Mouse (Mus musculus): ENCODE results near the gene Brd4. TPM values are rescaled to one million over a fixed set of nuclear protein-coding genes. Genes with fewer than 3 reads are reported as not detected.

The Brd4 gene
- polyA plus RNA-seq, 1 experiment from 2014 or later: 81.6 TPM

DNA sequence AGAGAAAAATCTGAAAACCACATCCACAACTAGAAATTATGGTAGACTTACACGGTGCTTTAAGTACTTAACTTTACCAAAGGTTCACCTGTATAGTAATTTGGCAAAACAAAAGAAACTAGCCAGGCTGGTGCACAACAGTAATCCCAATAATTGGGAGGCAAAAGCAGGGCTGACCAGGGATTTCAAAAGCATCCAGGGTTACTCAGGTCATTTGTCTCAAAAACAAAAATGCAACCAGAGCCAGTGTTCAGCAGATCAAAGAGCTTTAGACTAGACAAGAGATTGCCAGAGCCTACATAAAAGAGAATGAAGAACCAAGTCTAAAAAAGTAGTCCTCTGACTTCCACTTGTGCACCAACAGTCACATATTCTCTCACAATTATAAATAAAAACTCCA lies 7.3 kb downstream of the Brd4 start:
- Histone ChIP-seq H3K4me2 (no peak overlapping the region), H3K9me3 (no peaks in the 10 kb centered on the region), H3K4me3 (no peak overlapping the region), H3K9ac (no peak overlapping the region), H3K4me1 (peaks cover 12% of the 10 kb centered on the region), H3K27me3 (no peaks in the 10 kb centered on the region), H3K27ac (no peak overlapping the region), H3K36me3 (no peaks in the 10 kb centered on the region)
- 83% methylated on average over 1 of the region's 1 CpGs for WGBS
- no peak for ATAC-seq (ENCODE audit: insufficient number of reproducible peaks, low FRiP score, low TSS enrichment, low read depth)

DNA sequence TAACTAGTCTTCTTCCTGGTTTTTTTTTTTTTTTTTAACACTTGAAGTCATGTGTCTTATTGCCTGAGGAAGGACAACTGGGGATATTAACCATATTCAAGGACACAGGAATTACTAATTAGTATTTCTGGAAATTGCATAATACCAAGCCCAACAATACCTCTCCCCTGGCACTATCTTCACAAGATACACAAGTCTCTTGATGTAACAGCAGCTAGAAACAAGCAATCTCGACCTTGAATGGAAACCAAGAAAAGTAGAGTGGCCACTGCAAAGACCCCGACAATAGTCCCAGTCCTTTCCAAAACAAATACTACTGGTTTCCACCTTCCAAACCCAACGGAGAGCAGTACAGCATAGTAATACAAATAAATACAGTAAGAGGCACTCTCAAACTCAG lies 9.0 kb downstream of the Brd4 start:
- no peaks in the 10 kb centered on the region for H3K27me3 ChIP-seq
- ATAC-seq (ENCODE audit: insufficient number of reproducible peaks, low FRiP score, low TSS enrichment, low read depth): no peak
- no peak overlapping the region for H3K9ac ChIP-seq
- H3K4me3 ChIP-seq: no peak overlapping the region
- H3K4me2 ChIP-seq: no peak overlapping the region
- WGBS: 78% methylated on average over 3 of the region's 3 CpGs
- 0 out of 2 replicates have a peak, but pooled peaks cover 6% of the 10 kb centered on the region for H3K4me1 ChIP-seq
- H3K27ac ChIP-seq: no peak overlapping the region
- no peaks in the 10 kb centered on the region for H3K9me3 ChIP-seq
- H3K36me3 ChIP-seq: no peaks in the 10 kb centered on the region

DNA sequence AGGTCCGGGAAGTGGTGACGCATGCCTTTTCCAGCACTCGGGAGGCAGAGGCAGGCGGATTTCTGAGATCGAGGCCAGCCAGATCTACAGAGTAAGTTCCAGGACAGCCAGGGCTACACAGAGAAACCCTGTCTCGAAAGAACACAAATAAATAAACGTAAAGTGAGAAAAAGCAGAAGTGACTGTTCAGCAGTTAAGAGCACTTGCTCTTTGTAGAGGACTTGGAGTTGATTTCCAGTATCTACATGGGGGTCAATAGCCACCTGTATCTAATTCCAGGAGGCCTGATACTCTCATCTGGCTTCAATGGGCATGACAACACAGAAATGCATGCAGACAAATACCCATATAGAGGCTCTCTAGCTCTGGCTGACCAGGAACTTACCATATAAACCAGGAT lies 15.4 kb downstream of the Brd4 start:
- Histone ChIP-seq H3K27me3 (no peaks in the 10 kb centered on the region), H3K9me3 (no peaks in the 10 kb centered on the region), H3K4me2 (no peak overlapping the region), H3K4me3 (no peak overlapping the region), H3K9ac (no peak overlapping the region), H3K4me1 (0 out of 2 replicates have a peak, but pooled peaks cover 2% of the 10 kb centered on the region), H3K27ac (no peak overlapping the region; the same call in 1 of the 2 replicates), H3K36me3 (no peaks in the 10 kb centered on the region)
- no peak for ATAC-seq (ENCODE audit: insufficient number of reproducible peaks, low FRiP score, low TSS enrichment, low read depth)
- 91% methylated on average over 7 of the region's 7 CpGs for WGBS

DNA sequence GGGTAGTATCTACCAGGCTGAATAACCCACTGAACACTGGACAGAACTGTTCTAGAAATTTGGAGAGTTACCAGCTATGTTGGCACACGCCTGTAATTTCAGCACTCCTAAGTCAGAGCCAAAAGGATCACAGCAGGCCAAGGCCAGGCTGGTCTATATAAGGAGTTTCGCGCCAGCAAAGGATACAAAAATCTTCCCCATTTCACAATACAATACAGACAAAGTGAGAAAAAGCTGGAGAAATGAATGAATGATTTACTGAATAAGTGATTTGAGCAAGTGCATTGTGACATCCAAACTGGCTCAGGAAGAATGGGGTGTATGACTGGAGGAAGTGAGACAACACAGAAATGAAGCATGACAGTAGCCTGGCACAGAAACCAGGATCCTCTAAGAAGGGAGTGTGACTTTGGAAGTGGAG lies 16.0 kb downstream of the Brd4 start:
- Histone ChIP-seq H3K4me1 (0 out of 2 replicates have a peak, but pooled peaks cover 2% of the 10 kb centered on the region), H3K4me2 (no peak overlapping the region), H3K9me3 (no peaks in the 10 kb centered on the region), H3K36me3 (no peaks in the 10 kb centered on the region), H3K27ac (no peak overlapping the region; the same call in 1 of the 2 replicates), H3K9ac (no peak overlapping the region), H3K4me3 (no peak overlapping the region), H3K27me3 (no peaks in the 10 kb centered on the region)
- 85% methylated on average over 3 of the region's 3 CpGs for WGBS
- no peak for ATAC-seq (ENCODE audit: insufficient number of reproducible peaks, low FRiP score, low TSS enrichment, low read depth)

DNA sequence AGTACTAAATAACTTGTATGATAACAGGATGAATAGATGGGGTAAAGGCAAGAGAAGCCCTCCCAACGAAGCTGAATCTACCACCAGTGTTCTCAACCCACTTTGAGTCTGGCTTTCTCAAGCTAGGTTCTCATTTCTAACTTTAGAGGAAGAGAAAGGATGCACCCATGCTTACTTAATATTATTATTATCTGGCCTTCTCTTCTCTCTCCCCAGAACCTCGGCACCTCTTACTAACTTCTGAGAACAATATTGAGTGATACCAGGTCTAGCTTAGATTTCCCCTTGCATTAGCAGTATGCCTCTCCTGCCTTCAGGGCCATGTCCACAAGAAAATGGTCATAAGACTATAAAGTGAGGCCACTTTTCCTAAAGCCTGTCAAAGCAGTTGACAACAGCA lies 16.4 kb downstream of the Brd4 start:
- H3K9ac ChIP-seq: no peak overlapping the region
- no peaks in the 10 kb centered on the region for H3K27me3 ChIP-seq
- 83% methylated on average over 2 of the region's 2 CpGs for WGBS
- H3K4me3 ChIP-seq: no peak overlapping the region
- H3K36me3 ChIP-seq: no peaks in the 10 kb centered on the region
- no peak overlapping the region for H3K27ac ChIP-seq
- no peaks in the 10 kb centered on the region for H3K9me3 ChIP-seq
- 0 out of 2 replicates have a peak, but pooled peaks cover 2% of the 10 kb centered on the region for H3K4me1 ChIP-seq
- ATAC-seq (ENCODE audit: insufficient number of reproducible peaks, low FRiP score, low TSS enrichment, low read depth): no peak
- H3K4me2 ChIP-seq: no peak overlapping the region

DNA sequence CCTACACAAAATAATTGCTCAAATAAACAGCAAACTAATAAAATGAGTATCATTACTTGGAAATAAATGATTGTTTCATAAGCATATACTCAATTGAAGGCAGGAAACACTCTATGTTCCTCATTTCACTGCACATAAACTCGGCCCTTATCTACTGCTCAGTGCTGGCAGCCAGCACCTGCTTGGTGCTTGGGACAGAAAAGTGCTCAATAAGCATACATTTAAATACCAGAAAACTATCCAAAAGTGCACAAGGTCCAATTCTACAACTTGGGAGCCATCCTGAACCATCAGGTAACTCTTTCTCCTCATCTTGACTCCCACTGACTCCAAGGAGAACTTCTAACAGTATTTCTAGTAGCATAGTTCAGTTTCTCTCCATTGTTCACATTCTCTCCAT lies 16.9 kb downstream of the Brd4 start:
- H3K4me3 ChIP-seq: no peak overlapping the region
- H3K4me2 ChIP-seq: no peak overlapping the region
- ATAC-seq (ENCODE audit: insufficient number of reproducible peaks, low FRiP score, low TSS enrichment, low read depth): no peak
- WGBS: 84% methylated on average over 1 of the region's 1 CpGs
- H3K27me3 ChIP-seq: no peaks in the 10 kb centered on the region
- H3K4me1 ChIP-seq: 0 out of 2 replicates have a peak, but pooled peaks cover 2% of the 10 kb centered on the region
- H3K36me3 ChIP-seq: no peaks in the 10 kb centered on the region
- no peak overlapping the region for H3K9ac ChIP-seq
- H3K27ac ChIP-seq: no peak overlapping the region
- H3K9me3 ChIP-seq: no peaks in the 10 kb centered on the region

DNA sequence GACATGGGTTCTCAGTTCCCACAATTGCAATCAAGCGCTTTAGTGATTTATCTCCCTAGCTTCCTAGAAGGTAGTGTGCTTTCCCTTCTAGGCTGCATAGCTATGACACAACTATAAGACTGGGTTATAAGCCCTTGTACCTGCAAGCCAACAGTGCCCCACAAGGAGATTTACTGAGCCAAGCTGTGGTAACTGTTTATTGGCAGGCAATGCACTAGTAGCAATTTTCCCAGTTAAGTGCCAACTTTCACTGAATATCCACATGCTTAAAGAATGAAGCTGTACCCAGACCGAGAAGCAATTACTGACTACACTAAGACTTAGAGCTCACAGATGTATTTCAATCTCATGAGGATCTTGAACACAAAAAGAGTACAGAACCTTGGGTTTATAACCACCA lies 20.9 kb downstream of the Brd4 start:
- Histone ChIP-seq H3K4me1 (no peaks in the 10 kb centered on the region), H3K27me3 (no peaks in the 10 kb centered on the region), H3K4me2 (no peak overlapping the region), H3K27ac (no peak overlapping the region), H3K9me3 (no peaks in the 10 kb centered on the region), H3K9ac (no peak overlapping the region), H3K4me3 (no peak overlapping the region), H3K36me3 (no peaks in the 10 kb centered on the region)
- WGBS: 69% methylated on average over 2 of the region's 2 CpGs
- ATAC-seq (ENCODE audit: insufficient number of reproducible peaks, low FRiP score, low TSS enrichment, low read depth): no peak

DNA sequence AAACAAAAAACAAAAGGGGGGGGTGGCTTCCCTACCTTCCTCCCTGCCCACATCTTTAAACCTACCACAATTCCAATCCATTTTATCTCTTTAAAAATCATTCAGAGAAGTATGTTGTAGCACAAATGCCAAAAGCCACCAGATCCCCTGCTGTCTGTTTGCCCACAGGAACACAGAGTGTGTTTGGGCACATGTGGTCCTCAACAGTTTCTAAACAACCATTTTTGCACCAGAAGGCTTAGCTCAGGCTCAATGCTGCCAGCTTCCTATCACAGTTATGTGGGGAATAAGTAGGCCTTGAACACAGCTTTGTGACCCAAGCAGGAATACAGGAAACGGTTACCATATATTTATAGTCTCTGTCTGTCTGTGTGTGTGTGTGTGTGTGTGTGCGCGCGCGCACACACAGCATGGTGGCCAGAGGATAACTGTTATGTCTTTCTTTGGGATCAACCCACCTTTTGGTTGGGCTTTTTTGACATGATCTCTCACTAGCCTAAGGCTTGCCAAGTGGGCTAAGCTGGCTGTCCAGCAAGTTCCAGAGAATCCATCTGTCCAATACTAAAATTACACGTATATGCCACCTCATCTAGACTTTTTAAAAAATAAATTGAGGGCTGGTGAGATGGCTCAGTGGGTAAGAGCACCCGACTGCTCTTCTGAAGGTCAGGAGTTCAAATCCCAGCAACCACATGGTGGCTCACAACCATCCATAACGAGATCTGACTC lies 21.5 kb downstream of the Brd4 start:
- Histone ChIP-seq H3K4me1 (peaks cover 5% of the 10 kb centered on the region), H3K27ac (no peak overlapping the region), H3K9ac (no peak overlapping the region), H3K4me2 (no peak overlapping the region), H3K9me3 (no peaks in the 10 kb centered on the region), H3K4me3 (no peak overlapping the region), H3K27me3 (no peaks in the 10 kb centered on the region), H3K36me3 (no peaks in the 10 kb centered on the region)
- ATAC-seq (ENCODE audit: insufficient number of reproducible peaks, low FRiP score, low TSS enrichment, low read depth): no peak
- WGBS: 90% methylated on average over 8 of the region's 8 CpGs

DNA sequence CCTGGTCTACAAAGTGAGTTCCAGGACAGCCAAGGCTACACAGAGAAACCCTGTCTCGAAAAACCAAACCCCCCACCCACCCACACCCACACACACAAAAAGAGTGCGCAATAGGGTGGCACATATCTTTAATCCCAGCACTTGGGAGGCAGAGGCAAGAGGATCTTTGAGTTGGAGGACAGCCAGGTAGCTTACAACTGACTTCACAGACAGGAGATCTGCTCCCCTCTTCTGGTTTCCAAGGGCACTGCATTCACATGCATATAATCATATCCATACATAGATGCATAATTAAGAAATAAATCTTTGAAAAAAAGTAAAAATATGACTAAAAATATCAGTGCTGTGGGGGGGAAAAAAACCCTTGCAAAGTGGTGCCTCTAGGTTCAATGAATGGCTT lies 25.7 kb downstream of the Brd4 start:
- Histone ChIP-seq H3K4me1 (peaks cover 7% of the 10 kb centered on the region), H3K4me2 (no peak overlapping the region), H3K27me3 (no peaks in the 10 kb centered on the region), H3K27ac (no peak overlapping the region), H3K36me3 (no peaks in the 10 kb centered on the region), H3K9ac (no peak overlapping the region), H3K4me3 (no peak overlapping the region), H3K9me3 (no peaks in the 10 kb centered on the region)
- no peak for ATAC-seq (ENCODE audit: insufficient number of reproducible peaks, low FRiP score, low TSS enrichment, low read depth)
- WGBS: 98% methylated on average over 2 of the region's 2 CpGs

DNA sequence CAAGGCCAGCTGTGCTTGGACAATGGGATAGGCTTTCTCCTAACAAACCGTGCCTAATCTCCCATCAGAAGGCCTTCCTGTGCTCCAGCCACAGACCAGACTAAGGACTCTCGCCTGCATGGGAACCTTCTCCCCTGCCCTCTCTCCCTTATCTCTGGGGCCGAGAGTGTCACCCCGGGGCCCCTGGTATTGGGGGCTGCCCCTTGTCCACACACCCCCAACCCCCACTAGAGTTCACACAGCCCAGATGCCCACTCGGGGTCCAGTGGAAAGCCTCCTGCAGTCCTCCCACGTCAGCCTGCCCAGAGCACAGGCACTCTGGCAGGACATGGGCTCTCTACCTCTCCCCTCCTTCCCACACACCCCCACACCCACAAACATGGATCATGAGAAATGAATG lies 26.6 kb downstream of the Brd4 start:
- Histone ChIP-seq H3K27ac (no peak overlapping the region), H3K4me3 (no peak overlapping the region), H3K4me1 (peaks cover 7% of the 10 kb centered on the region), H3K36me3 (0 out of 2 replicates have a peak, but pooled peaks cover 2% of the 10 kb centered on the region), H3K9ac (no peak overlapping the region), H3K9me3 (no peaks in the 10 kb centered on the region), H3K4me2 (no peak overlapping the region), H3K27me3 (no peaks in the 10 kb centered on the region)
- WGBS: 84% methylated on average over 6 of the region's 6 CpGs
- no peak for ATAC-seq (ENCODE audit: insufficient number of reproducible peaks, low FRiP score, low TSS enrichment, low read depth)

DNA sequence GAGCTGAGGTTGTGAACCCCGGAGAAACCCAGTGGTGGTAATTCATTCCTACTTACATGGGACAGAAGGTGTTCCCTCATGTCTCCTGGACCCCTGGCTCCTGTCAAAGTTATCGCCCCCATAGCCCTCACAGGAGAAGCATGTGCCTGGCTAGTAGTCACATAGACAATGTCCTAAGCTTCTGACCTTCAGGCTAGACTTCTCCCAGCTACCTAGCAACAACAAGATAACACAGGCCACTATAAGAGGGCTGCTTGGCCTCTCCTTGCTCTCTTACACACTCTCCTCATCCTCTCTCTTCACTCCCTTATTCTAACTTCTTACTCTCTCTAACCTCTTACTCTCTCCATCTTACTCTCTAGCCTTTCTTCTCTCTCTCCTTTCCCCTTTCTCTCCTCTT lies 27.1 kb downstream of the Brd4 start:
- 92% methylated on average over 2 of the region's 2 CpGs for WGBS
- Histone ChIP-seq H3K9ac (no peak overlapping the region), H3K4me3 (no peak overlapping the region), H3K36me3 (0 out of 2 replicates have a peak, but pooled peaks cover 5% of the 10 kb centered on the region), H3K4me1 (peaks cover 7% of the 10 kb centered on the region), H3K27ac (no peak overlapping the region), H3K9me3 (no peaks in the 10 kb centered on the region), H3K27me3 (no peaks in the 10 kb centered on the region), H3K4me2 (no peak overlapping the region)
- no peak for ATAC-seq (ENCODE audit: insufficient number of reproducible peaks, low FRiP score, low TSS enrichment, low read depth)

DNA sequence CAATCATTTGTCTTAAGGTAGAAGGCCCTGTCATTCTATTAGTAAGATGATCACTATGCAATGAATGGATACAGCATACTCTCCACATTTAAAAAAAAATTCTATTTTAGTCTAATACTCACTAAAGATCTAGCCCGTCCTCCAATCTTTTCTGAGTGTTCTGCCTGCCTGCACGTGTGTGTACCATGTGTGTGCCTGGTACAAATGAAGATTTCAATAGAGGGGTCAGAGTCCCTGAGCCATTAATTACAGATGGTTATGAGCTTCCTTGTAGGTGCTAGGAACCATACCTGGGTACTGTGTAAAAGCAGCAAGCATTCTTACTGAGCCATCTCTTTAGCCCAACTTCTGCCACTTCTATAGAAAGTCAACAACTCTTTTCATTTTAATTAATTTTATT lies 27.6 kb downstream of the Brd4 start:
- 73% methylated on average over 2 of the region's 2 CpGs for WGBS

More for the DNA sequence above, 27.6 kb downstream of the Brd4 start:
- Histone ChIP-seq H3K4me1 (peaks cover 7% of the 10 kb centered on the region), H3K9ac (no peak overlapping the region), H3K27me3 (no peaks in the 10 kb centered on the region), H3K36me3 (0 out of 2 replicates have a peak, but pooled peaks cover 5% of the 10 kb centered on the region), H3K27ac (no peak overlapping the region), H3K4me2 (no peak overlapping the region), H3K9me3 (no peaks in the 10 kb centered on the region), H3K4me3 (no peak overlapping the region)
- ATAC-seq (ENCODE audit: insufficient number of reproducible peaks, low FRiP score, low TSS enrichment, low read depth): no peak

All from limb, embryonic 15.5 days (tissue).